Mouse (Mus musculus) MEL (cell line): ENCODE measurements around the gene Mturn. TPM values are rescaled to one million over a fixed set of nuclear protein-coding genes. Genes with fewer than 3 reads are reported as not detected.
A peak's percentile ranks its signal among the peaks of the same experiment; 100 is the strongest.

Source experiments
- DNase-seq: peaks from one replicate; pipeline ENCODE4 v3.0.0; 2011; ENCODE audit warnings: low read depth, low spot score
- H3K27ac ChIP-seq: 2 replicates; pipeline ENCODE4 v1.5.1; 2012; ENCODE audit warnings: low read depth, mild to moderate bottlenecking, control low read depth, low read length, moderate library complexity; ENCODE audit not compliant: control insufficient read depth
- H3K27me3 ChIP-seq, 2 experiments: fragments of 150-350 bp in 1 of 2; sonication (generic) in 1 of 2; 2 replicates each; pipeline ENCODE4 v1.6.1; 2012; ENCODE audit warnings: low read length in 2 of 2, mild to moderate bottlenecking in 2 of 2, improper control_type of control experiment in 1 of 2, moderate library complexity in 1 of 2; ENCODE audit not compliant: insufficient read depth in 2 of 2, control insufficient read depth in 1 of 2
- H3K36me3 ChIP-seq, 2 experiments: 2 replicates each; pipeline ENCODE4 v1.6.1; 2012 to 2014; ENCODE audit warnings: low read length in 2 of 2, improper control_type of control experiment in 1 of 2, inconsistent platforms in 1 of 2, mild to moderate bottlenecking in 1 of 2; ENCODE audit not compliant: insufficient read depth in 2 of 2, control insufficient read depth in 1 of 2
- H3K4me1 ChIP-seq, 2 experiments: fragments of 150-350 bp in 1 of 2; sonication (generic) in 1 of 2; 2 replicates each; pipeline ENCODE4 v1.6.1; 2012; ENCODE audit warnings: low read length in 2 of 2, improper control_type of control experiment in 1 of 2, mild to moderate bottlenecking in 1 of 2; ENCODE audit not compliant: insufficient read depth in 2 of 2, control insufficient read depth in 1 of 2
- H3K4me3 ChIP-seq, 2 experiments: fragments of 150-350 bp in 1 of 2; sonication (generic) in 1 of 2; 2 replicates each; pipeline ENCODE4 v1.5.1; 2012; ENCODE audit warnings: low read depth in 2 of 2, low read length in 2 of 2, mild to moderate bottlenecking in 2 of 2, moderate library complexity in 2 of 2, control low read depth in 1 of 2, improper control_type of control experiment in 1 of 2; ENCODE audit not compliant: control insufficient read depth in 1 of 2, insufficient read depth in 1 of 2
- H3K79me2 ChIP-seq: 2 replicates; pipeline ENCODE4 v1.6.1; 2012; ENCODE audit warnings: mild to moderate bottlenecking, low read length, moderate library complexity; ENCODE audit not compliant: control insufficient read depth, poor library complexity, insufficient read depth
- H3K9ac ChIP-seq: 2 replicates; pipeline ENCODE4 v1.6.1; 2012; ENCODE audit warnings: low read depth, mild to moderate bottlenecking, control low read depth, low read length, moderate library complexity; ENCODE audit not compliant: control insufficient read depth, poor library complexity, severe bottlenecking
- H3K9me3 ChIP-seq: fragments of 150-350 bp; sonication (generic); replicated peaks from 2 replicates; pipeline ENCODE4 v1.6.1; 2012; ENCODE audit warnings: mild to moderate bottlenecking, low read length, improper control_type of control experiment, moderate library complexity; ENCODE audit not compliant: insufficient read depth
- BHLHE40 ChIP-seq: IDR thresholded peaks from 2 replicates; pipeline ENCODE4 v1.6.1; 2012; ENCODE audit warnings: low read depth, mild to moderate bottlenecking, inconsistent platforms, low read length, improper control_type of control experiment, borderline replicate concordance
- CHD2 ChIP-seq: IDR thresholded peaks from 2 replicates; pipeline ENCODE4 v1.6.1; 2011; ENCODE audit warnings: low read length, improper control_type of control experiment
- CTCF ChIP-seq, 3 experiments: IDR thresholded peaks in 2 of 3; conservative IDR thresholded peaks in 1 of 3; 2 replicates each; pipeline ENCODE4 v1.5.1; 2011 to 2012; ENCODE audit warnings: low read length in 3 of 3, low read depth in 2 of 3, mild to moderate bottlenecking in 2 of 3, improper control_type of control experiment in 1 of 3, inconsistent platforms in 1 of 3, mixed read lengths in 1 of 3, moderate library complexity in 1 of 3; ENCODE audit not compliant: control insufficient read depth in 1 of 3, insufficient read depth in 1 of 3, poor library complexity in 1 of 3, severe bottlenecking in 1 of 3
- ELF1 ChIP-seq: IDR thresholded peaks from 2 replicates; pipeline ENCODE4 v1.6.1; 2014; ENCODE audit warnings: low read depth, mild to moderate bottlenecking, inconsistent platforms, low read length, improper control_type of control experiment, moderate library complexity
- ETS1 ChIP-seq: IDR thresholded peaks from 2 replicates; pipeline ENCODE4 v1.6.1; 2012; ENCODE audit warnings: low read depth, mild to moderate bottlenecking, inconsistent platforms, low read length, improper control_type of control experiment, moderate library complexity
- HCFC1 ChIP-seq: IDR thresholded peaks from 2 replicates; pipeline ENCODE4 v1.6.1; 2012; ENCODE audit warnings: low read depth, mild to moderate bottlenecking, inconsistent platforms, low read length, improper control_type of control experiment, moderate library complexity
- JUND ChIP-seq: IDR thresholded peaks from 2 replicates; pipeline ENCODE4 v1.6.1; 2011; ENCODE audit warnings: low read depth, mild to moderate bottlenecking, improper control_type of control experiment, low read length
- MAFK ChIP-seq: IDR thresholded peaks from 2 replicates; pipeline ENCODE4 v1.6.1; 2011; ENCODE audit warnings: low read depth, mild to moderate bottlenecking, low read length, improper control_type of control experiment, borderline replicate concordance
- MEF2A ChIP-seq: IDR thresholded peaks from 2 replicates; pipeline ENCODE4 v1.6.1; 2014; ENCODE audit warnings: low read depth, mild to moderate bottlenecking, inconsistent platforms, low read length, improper control_type of control experiment; ENCODE audit not compliant: poor library complexity, insufficient replicate concordance, severe bottlenecking; ENCODE audit errors: extremely low read depth
- MXI1 ChIP-seq: IDR thresholded peaks from 2 replicates; pipeline ENCODE4 v1.6.1; 2011; ENCODE audit warnings: mild to moderate bottlenecking, low read depth, low read length, improper control_type of control experiment
- MYB ChIP-seq: IDR thresholded peaks from 2 replicates; pipeline ENCODE4 v1.6.1; 2011; ENCODE audit warnings: mild to moderate bottlenecking, low read depth, low read length, improper control_type of control experiment
- MYC ChIP-seq: IDR thresholded peaks from 2 replicates; pipeline ENCODE4 v1.6.1; 2011; ENCODE audit warnings: low read depth, mild to moderate bottlenecking, low read length, improper control_type of control experiment, moderate library complexity
- NRF1 ChIP-seq: IDR thresholded peaks from 2 replicates; pipeline ENCODE4 v1.6.1; 2014; ENCODE audit warnings: low read depth, mild to moderate bottlenecking, inconsistent platforms, low read length, improper control_type of control experiment, moderate library complexity; ENCODE audit not compliant: poor library complexity, insufficient read depth, severe bottlenecking
- POLR2A ChIP-seq, 2 experiments: IDR thresholded peaks; 2 replicates each; pipeline ENCODE4 v1.6.1; 2011 to 2012; ENCODE audit warnings: low read length in 2 of 2, mild to moderate bottlenecking in 2 of 2, control low read depth in 1 of 2, improper control_type of control experiment in 1 of 2, low read depth in 1 of 2, moderate library complexity in 1 of 2; ENCODE audit not compliant: control insufficient read depth in 1 of 2, insufficient read depth in 1 of 2, poor library complexity in 1 of 2
- POLR2AphosphoS5 ChIP-seq: IDR thresholded peaks from 2 replicates; pipeline ENCODE4 v1.6.1; 2012; ENCODE audit warnings: low read depth, borderline replicate concordance, mild to moderate bottlenecking, inconsistent platforms, low read length, moderate library complexity, mixed read lengths
- SIN3A ChIP-seq: IDR thresholded peaks from 2 replicates; pipeline ENCODE4 v1.6.1; 2012; ENCODE audit warnings: low read length, improper control_type of control experiment, inconsistent platforms
- SMC3 ChIP-seq: IDR thresholded peaks from 2 replicates; pipeline ENCODE4 v1.6.1; 2011; ENCODE audit warnings: low read depth, low read length, improper control_type of control experiment
- UBTF ChIP-seq: IDR thresholded peaks from 2 replicates; pipeline ENCODE4 v1.6.1; 2012; ENCODE audit warnings: low read depth, mild to moderate bottlenecking, inconsistent platforms, low read length, improper control_type of control experiment, moderate library complexity, borderline replicate concordance; ENCODE audit not compliant: insufficient read depth
- USF1 ChIP-seq: IDR thresholded peaks from 2 replicates; pipeline ENCODE4 v1.6.1; 2014; ENCODE audit warnings: low read depth, mild to moderate bottlenecking, inconsistent platforms, low read length, improper control_type of control experiment, moderate library complexity
- USF2 ChIP-seq, 2 experiments: IDR thresholded peaks; 2 replicates each; pipeline ENCODE4 v1.6.1; 2011 to 2012; ENCODE audit warnings: improper control_type of control experiment in 2 of 2, low read length in 2 of 2, borderline replicate concordance in 1 of 2, inconsistent platforms in 1 of 2, low read depth in 1 of 2, mild to moderate bottlenecking in 1 of 2; ENCODE audit not compliant: insufficient read depth in 1 of 2
- ZC3H11A ChIP-seq: IDR thresholded peaks from 2 replicates; pipeline ENCODE4 v1.6.1; 2012; ENCODE audit warnings: low read depth, mild to moderate bottlenecking, inconsistent platforms, low read length, improper control_type of control experiment
- polyA plus RNA-seq, 2 experiments: library from polyadenylated mRNA; stranded (reverse) in 1 of 2; unstranded in 1 of 2; fragments of >175 nt in 1 of 2; fragments of >200 nt in 1 of 2; gene quantifications; 2 replicates each; pipeline versions ENCODE4 v1.2.1 to v1.2.4; 2012; ENCODE audit warnings: low replicate concordance in 2 of 2, low read depth in 1 of 2; ENCODE audit not compliant: insufficient read length in 2 of 2, insufficient read depth in 1 of 2, missing spikeins in 1 of 2
- total RNA-seq: library from RNA; depleted of rRNA; stranded (reverse); fragments of 300-350 nt; gene quantifications from 2 replicates; pipeline ENCODE4 v1.2.3, GENCODE M21; 2012

Gene Mturn
- total and polyA plus RNA-seq, 3 experiments: 0.31 to 1.1 TPM; not detected in 1

DNA sequence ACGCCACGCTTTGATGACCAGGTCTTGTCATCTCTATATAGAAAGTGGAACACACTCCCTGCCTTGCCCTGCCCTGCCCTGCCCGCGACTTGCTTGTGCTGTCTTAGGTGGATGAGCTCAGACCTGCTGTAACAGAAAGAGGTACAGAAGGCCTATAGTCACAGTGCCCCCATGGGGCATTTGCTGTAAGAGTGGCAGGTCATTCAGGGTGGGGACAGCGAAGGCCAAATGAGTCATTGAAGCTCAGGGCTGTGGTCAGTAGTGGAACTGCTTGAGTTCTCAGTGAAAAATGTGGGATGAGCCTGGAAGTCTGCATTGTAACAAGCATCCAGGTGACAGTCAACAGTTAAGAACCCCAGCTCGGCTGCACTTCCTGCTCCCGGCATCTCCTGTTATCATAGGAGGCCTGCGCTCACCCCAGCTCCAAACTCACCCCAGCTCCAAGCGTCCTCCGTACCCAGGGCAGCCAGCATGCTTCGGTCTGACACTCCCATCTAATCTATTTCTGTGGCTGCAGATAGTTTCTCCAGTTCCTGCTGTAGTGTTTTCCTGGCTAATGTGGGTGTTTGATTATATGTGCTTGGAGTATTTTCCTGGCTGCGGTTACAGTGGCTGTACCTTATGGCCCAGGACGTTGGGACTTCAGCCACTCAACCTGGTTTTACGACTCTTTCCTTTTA, 4.4 kb downstream of the Mturn start (continued):
- no peak for TF ChIP-seq NRF1
- no peak for TF ChIP-seq BHLHE40
- no peak for TF ChIP-seq ZC3H11A
- no peak for TF ChIP-seq USF1
- TF ChIP-seq ELF1: no peak
- no peak for TF ChIP-seq CHD2
- no peak for TF ChIP-seq CTCF (IDR thresholded peaks at IDR 0.05 in 2 of 3, conservative IDR thresholded peaks at IDR 0.05 in 1 of 3; ENCODE audit: control insufficient read depth in 1 of 3, insufficient read depth in 1 of 3, low read depth in 2 of 3, low read length in 3 of 3, poor library complexity in 1 of 3, severe bottlenecking in 1 of 3)
- TF ChIP-seq POLR2AphosphoS5: no peak
- TF ChIP-seq MEF2A: no peak
- peak; percentile 46; the same call in 1 of the 2 replicates for TF ChIP-seq MYC
- TF ChIP-seq ETS1: no peak
- no peak for TF ChIP-seq UBTF
- TF ChIP-seq SIN3A: peak; percentile 15; the same call in 1 of the 2 replicates
- TF ChIP-seq SMC3: no peak
- no peak for TF ChIP-seq POLR2A (IDR thresholded peaks at IDR 0.05; ENCODE audit: control insufficient read depth in 1 of 2, insufficient read depth in 1 of 2, low read depth in 1 of 2, low read length in 2 of 2, poor library complexity in 1 of 2)
- TF ChIP-seq MAFK: no peak; the same call in 1 of the 2 replicates

- no peaks in the 10 kb centered on the region for H3K27me3 ChIP-seq
- DNase-seq: no peak
Measured at GRCm38 (mm10) chr6:54686946-54687737, 5.7 kb downstream of the Mturn start.

More at GRCm38 (mm10) chr6:54686946-54687737, 5.7 kb downstream of the Mturn start:
- H3K27ac ChIP-seq: no peak overlapping the region
- no peaks in the 10 kb centered on the region for H3K79me2 ChIP-seq
- peaks cover 4 to 12% of the 10 kb centered on the region in 2 experiments for H3K4me1 ChIP-seq
- H3K36me3 ChIP-seq: peaks cover 0 to 4% of the 10 kb centered on the region in 2 experiments; a peak in 2 of 4 replicates
- no peak overlapping the region for H3K9ac ChIP-seq
- H3K4me3 ChIP-seq: no peak overlapping the region
- no peaks in the 10 kb centered on the region for H3K9me3 ChIP-seq
- TF ChIP-seq MYC: no peak
- no peak for TF ChIP-seq HCFC1
- no peak for TF ChIP-seq JUND
- TF ChIP-seq USF2 (IDR thresholded peaks at IDR 0.05; ENCODE audit: borderline replicate concordance in 1 of 2, insufficient read depth in 1 of 2, low read depth in 1 of 2, low read length in 2 of 2): no peak
- TF ChIP-seq BHLHE40: no peak
- TF ChIP-seq MXI1: no peak
- no peak for TF ChIP-seq MYB
- no peak for TF ChIP-seq POLR2AphosphoS5
